Mouse (Mus musculus): Measurements from ENCODE around the gene Npas2. TPM values are rescaled to one million over a fixed set of nuclear protein-coding genes. Genes with fewer than 3 reads are reported as not detected.

Npas2 gene
- total and polyA plus RNA-seq, 2 experiments from 2014 or later, result 3.5 to 3.7 TPM

GRCm38 (mm10) chr1:39374231-39374809, 180.8 kb downstream of the Npas2 start:
- ATAC-seq (ENCODE audit: insufficient read depth, low read depth), result no peak
- TF ChIP-seq EP300 (IDR thresholded peaks at IDR 0.05; ENCODE audit: low read depth) (no peak), CTCF (IDR thresholded peaks at IDR 0.05; ENCODE audit: low read depth) (no peak)
- Histone ChIP-seq H3K9ac (replicated peaks; ENCODE audit: low read depth, low read length) (no peak overlapping the region), H3K4me3 (ENCODE audit: low read depth, low read length) (no peak overlapping the region), H3K4me1 (ENCODE audit: control insufficient read depth, insufficient read depth) (0 out of 2 replicates have a peak, but pooled peaks cover 3% of the 10 kb centered on the region), H3K9me3 (replicated peaks; ENCODE audit: control insufficient read depth, low read length) (no peaks in the 10 kb centered on the region), H3K36me3 (replicated peaks; ENCODE audit: control insufficient read depth, insufficient read depth, low read length) (peaks cover 69% of the 10 kb centered on the region), H3K4me2 (ENCODE audit: low read depth, low read length) (no peak overlapping the region), H3K27me3 (ENCODE audit: control insufficient read depth, insufficient read depth, low read length) (no peaks in the 10 kb centered on the region), H3K27ac (ENCODE audit: low read depth) (no peak overlapping the region)
- 82% methylated on average over 5 of the region's 5 CpGs for WGBS
- no peak for DNase-seq (ENCODE audit: low spot score)

- H3K4me1 ChIP-seq (ENCODE audit: control insufficient read depth, insufficient read depth), result no peaks in the 10 kb centered on the region
- no peak overlapping the region for H3K27ac ChIP-seq (ENCODE audit: low read depth)
- ATAC-seq (ENCODE audit: insufficient read depth, low read depth) (no peak), DNase-seq (ENCODE audit: low spot score) (no peak)
- no peak overlapping the region for H3K4me3 ChIP-seq (ENCODE audit: low read depth, low read length)
- 83% methylated on average over 7 of the region's 7 CpGs for WGBS
- peaks cover 61% of the 10 kb centered on the region for H3K36me3 ChIP-seq (replicated peaks; ENCODE audit: control insufficient read depth, insufficient read depth, low read length)
- H3K27me3 ChIP-seq (ENCODE audit: control insufficient read depth, insufficient read depth, low read length), result no peaks in the 10 kb centered on the region
- no peak overlapping the region for H3K9ac ChIP-seq (replicated peaks; ENCODE audit: low read depth, low read length)
- no peak overlapping the region for H3K4me2 ChIP-seq (ENCODE audit: low read depth, low read length)
- TF ChIP-seq EP300 (IDR thresholded peaks at IDR 0.05; ENCODE audit: low read depth), result no peak
- no peak for TF ChIP-seq CTCF (IDR thresholded peaks at IDR 0.05; ENCODE audit: low read depth)
- H3K9me3 ChIP-seq (replicated peaks; ENCODE audit: control insufficient read depth, low read length), result no peaks in the 10 kb centered on the region
These were observed 182.6 kb downstream of the Npas2 start for GRCm38 (mm10) chr1:39376121-39376520.

DNA sequence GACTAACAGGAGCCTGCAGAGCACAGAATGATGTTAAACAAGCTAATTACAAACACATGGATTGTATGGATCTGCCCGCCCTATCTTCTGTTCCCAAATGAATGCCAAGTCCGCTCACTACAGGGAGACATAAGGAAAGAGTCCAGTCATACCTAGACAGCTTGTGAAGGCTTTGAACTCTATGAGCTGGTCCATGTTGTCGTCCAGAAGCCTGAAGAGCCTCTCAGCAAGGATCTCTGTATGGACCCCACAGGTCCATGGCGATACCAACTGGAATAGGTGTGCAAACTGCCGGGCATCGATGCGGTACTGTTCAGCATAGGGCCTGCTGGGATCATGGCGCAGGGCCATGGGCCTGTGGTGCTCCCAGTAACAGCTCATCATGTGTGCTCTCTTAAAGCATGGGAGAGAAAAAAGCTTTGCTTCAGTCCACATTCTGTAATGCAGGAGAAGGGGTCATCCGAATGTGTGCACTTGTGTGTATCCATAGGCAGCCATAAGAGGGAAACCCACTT, 183.3 kb downstream of the Npas2 start:
- Histone ChIP-seq H3K4me1 (ENCODE audit: control insufficient read depth, insufficient read depth) (no peaks in the 10 kb centered on the region), H3K36me3 (replicated peaks; ENCODE audit: control insufficient read depth, insufficient read depth, low read length) (peaks cover 55% of the 10 kb centered on the region)
- 93% methylated on average over 9 of the region's 9 CpGs for WGBS

GRCm38 (mm10) chr1:39378540-39378939, 185.0 kb downstream of the Npas2 start:
- WGBS, result 79% methylated on average over 1 of the region's 1 CpGs
- H3K4me1 ChIP-seq (ENCODE audit: control insufficient read depth, insufficient read depth), result no peaks in the 10 kb centered on the region
- no peaks in the 10 kb centered on the region for H3K27me3 ChIP-seq (ENCODE audit: control insufficient read depth, insufficient read depth, low read length)
- no peak overlapping the region for H3K4me3 ChIP-seq (ENCODE audit: low read depth, low read length)
- DNase-seq (ENCODE audit: low spot score), result no peak
- H3K9me3 ChIP-seq (replicated peaks; ENCODE audit: control insufficient read depth, low read length), result no peaks in the 10 kb centered on the region
- no peak overlapping the region for H3K4me2 ChIP-seq (ENCODE audit: low read depth, low read length)
- peaks cover 37% of the 10 kb centered on the region for H3K36me3 ChIP-seq (replicated peaks; ENCODE audit: control insufficient read depth, insufficient read depth, low read length)
- no peak for ATAC-seq (ENCODE audit: insufficient read depth, low read depth)
- no peak overlapping the region for H3K27ac ChIP-seq (ENCODE audit: low read depth)
- H3K9ac ChIP-seq (replicated peaks; ENCODE audit: low read depth, low read length), result no peak overlapping the region
- TF ChIP-seq CTCF (IDR thresholded peaks at IDR 0.05; ENCODE audit: low read depth) (no peak), EP300 (IDR thresholded peaks at IDR 0.05; ENCODE audit: low read depth) (no peak)

More for the DNA sequence above, 183.3 kb downstream of the Npas2 start:
- TF ChIP-seq CTCF (IDR thresholded peaks at IDR 0.05; ENCODE audit: low read depth) (no peak), EP300 (IDR thresholded peaks at IDR 0.05; ENCODE audit: low read depth) (no peak)
- ATAC-seq (ENCODE audit: insufficient read depth, low read depth), result no peak
- Histone ChIP-seq H3K9ac (replicated peaks; ENCODE audit: low read depth, low read length) (no peak overlapping the region), H3K4me2 (ENCODE audit: low read depth, low read length) (no peak overlapping the region), H3K27me3 (ENCODE audit: control insufficient read depth, insufficient read depth, low read length) (no peaks in the 10 kb centered on the region), H3K4me3 (ENCODE audit: low read depth, low read length) (no peak overlapping the region), H3K9me3 (replicated peaks; ENCODE audit: control insufficient read depth, low read length) (no peaks in the 10 kb centered on the region), H3K27ac (ENCODE audit: low read depth) (no peak overlapping the region)
- no peak for DNase-seq (ENCODE audit: low spot score)

GRCm38 (mm10) chr1:39379021-39379420, 185.5 kb downstream of the Npas2 start:
- no peak overlapping the region for H3K4me2 ChIP-seq (ENCODE audit: low read depth, low read length)
- no peak for ATAC-seq (ENCODE audit: insufficient read depth, low read depth)

GRCm38 (mm10) chr1:39381017-39381416, 187.5 kb downstream of the Npas2 start:
- Histone ChIP-seq H3K9ac (replicated peaks; ENCODE audit: low read depth, low read length) (no peak overlapping the region), H3K27me3 (ENCODE audit: control insufficient read depth, insufficient read depth, low read length) (no peaks in the 10 kb centered on the region), H3K9me3 (replicated peaks; ENCODE audit: control insufficient read depth, low read length) (no peaks in the 10 kb centered on the region), H3K4me1 (ENCODE audit: control insufficient read depth, insufficient read depth) (no peaks in the 10 kb centered on the region), H3K36me3 (replicated peaks; ENCODE audit: control insufficient read depth, insufficient read depth, low read length) (peaks cover 25% of the 10 kb centered on the region), H3K4me2 (ENCODE audit: low read depth, low read length) (no peak overlapping the region), H3K4me3 (ENCODE audit: low read depth, low read length) (no peak overlapping the region), H3K27ac (ENCODE audit: low read depth) (no peak overlapping the region)
- TF ChIP-seq EP300 (IDR thresholded peaks at IDR 0.05; ENCODE audit: low read depth), result no peak
- TF ChIP-seq CTCF (IDR thresholded peaks at IDR 0.05; ENCODE audit: low read depth), result no peak
- ATAC-seq (ENCODE audit: insufficient read depth, low read depth), result no peak
- DNase-seq (ENCODE audit: low spot score), result no peak
- WGBS, result 87% methylated on average over 9 of the region's 9 CpGs

More at GRCm38 (mm10) chr1:39379021-39379420, 185.5 kb downstream of the Npas2 start:
- no peak overlapping the region for H3K4me3 ChIP-seq (ENCODE audit: low read depth, low read length)
- no peaks in the 10 kb centered on the region for H3K9me3 ChIP-seq (replicated peaks; ENCODE audit: control insufficient read depth, low read length)
- WGBS, result 37% methylated on average over 5 of the region's 5 CpGs
- no peak overlapping the region for H3K9ac ChIP-seq (replicated peaks; ENCODE audit: low read depth, low read length)
- peaks cover 32% of the 10 kb centered on the region for H3K36me3 ChIP-seq (replicated peaks; ENCODE audit: control insufficient read depth, insufficient read depth, low read length)
- H3K4me1 ChIP-seq (ENCODE audit: control insufficient read depth, insufficient read depth), result no peaks in the 10 kb centered on the region
- no peaks in the 10 kb centered on the region for H3K27me3 ChIP-seq (ENCODE audit: control insufficient read depth, insufficient read depth, low read length)
- no peak overlapping the region for H3K27ac ChIP-seq (ENCODE audit: low read depth)
- DNase-seq (ENCODE audit: low spot score), result no peak
- no peak for TF ChIP-seq EP300 (IDR thresholded peaks at IDR 0.05; ENCODE audit: low read depth)
- no peak for TF ChIP-seq CTCF (IDR thresholded peaks at IDR 0.05; ENCODE audit: low read depth)

Measured in heart, postnatal 0 days (tissue).